Mouse (Mus musculus): ENCODE data around the gene Cox8b.

DNA sequence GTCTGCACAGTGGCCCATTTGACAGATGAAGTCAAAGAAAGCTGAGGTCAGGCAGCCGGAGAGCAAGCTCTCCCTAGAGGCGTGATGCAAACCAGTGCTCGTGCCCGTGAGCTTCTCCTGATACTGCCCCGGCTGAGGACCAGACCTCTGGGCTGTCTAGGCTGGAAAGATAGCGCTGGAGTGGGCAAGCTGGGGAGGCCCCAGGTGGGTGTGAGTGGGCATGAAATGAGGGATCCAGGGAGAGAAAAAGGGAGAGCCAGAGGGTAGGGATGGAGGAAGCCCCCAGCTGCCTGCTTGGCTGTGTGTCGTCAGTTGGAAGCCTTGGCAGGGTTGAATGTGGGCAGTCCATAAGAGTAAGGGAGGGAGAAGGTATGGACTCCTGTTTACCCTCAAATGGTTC, 44.0 kb upstream of the Cox8b start:
- no peak for TF ChIP-seq CTCF (IDR thresholded peaks at IDR 0.05; ENCODE audit: low read depth)
- TF ChIP-seq EP300 (IDR thresholded peaks at IDR 0.05; ENCODE audit: low read depth) = no peak

All from heart, postnatal 0 days (tissue).